Mouse (Mus musculus) heart, embryonic 15.5 days (tissue): ENCODE data around the gene Sorcs2. TPM values are rescaled to one million over a fixed set of nuclear protein-coding genes. Genes with fewer than 3 reads are reported as not detected.

Experiments
- ATAC-seq: fragments of 200-750 bp; cut with Nextera tagmentation; replicated peaks from 2 replicates; pipeline ENCODE4 v1.8.0; 2017; ENCODE audit warnings: low read depth, moderate TSS enrichment; ENCODE audit not compliant: insufficient number of reproducible peaks, insufficient read depth, low FRiP score
- H3K27ac ChIP-seq: fragments of 300-500 bp; sonication (generic); 2 replicates; pipeline ENCODE4 v1.5.1; 2015; ENCODE audit warnings: mild to moderate bottlenecking, inconsistent platforms
- H3K27me3 ChIP-seq: fragments of 300-500 bp; sonication (generic); 2 replicates; pipeline ENCODE4 v1.6.1; 2015; ENCODE audit warnings: inconsistent platforms
- H3K36me3 ChIP-seq: fragments of 300-500 bp; sonication (generic); 2 replicates; pipeline ENCODE4 v1.6.1; 2015; ENCODE audit warnings: mild to moderate bottlenecking, inconsistent platforms
- H3K4me1 ChIP-seq: fragments of 300-500 bp; sonication (generic); replicated peaks from 2 replicates; pipeline ENCODE4 v1.6.1; 2015; ENCODE audit warnings: inconsistent platforms
- H3K4me2 ChIP-seq: fragments of 300-500 bp; sonication (generic); 2 replicates; pipeline ENCODE4 v1.6.1; 2015; ENCODE audit warnings: inconsistent platforms, mild to moderate bottlenecking, moderate library complexity
- H3K4me3 ChIP-seq: fragments of 300-500 bp; sonication (generic); 2 replicates; pipeline ENCODE4 v1.5.1; 2015; ENCODE audit warnings: mild to moderate bottlenecking, inconsistent platforms
- H3K9ac ChIP-seq: fragments of 300-500 bp; sonication (generic); 2 replicates; pipeline ENCODE4 v1.6.1; 2015; ENCODE audit warnings: mild to moderate bottlenecking, inconsistent platforms
- H3K9me3 ChIP-seq: fragments of 300-500 bp; sonication (generic); replicated peaks from 2 replicates; pipeline ENCODE4 v1.6.1; 2016; ENCODE audit warnings: inconsistent platforms
- WGBS: fragments of 180-500 bp; shearing (Covaris S2); methylation state at CpG from one replicate; pipeline ENCODE4 v1.1.7; 2015; ENCODE audit warnings: mixed read lengths; 5-methylcytosine and 5-hydroxymethylcytosine counted together
- polyA plus RNA-seq: library from polyadenylated mRNA; unstranded; fragments of >200 nt; fragmentation: Nextera tagmentation; extraction: Ambion mirVana; gene quantifications from 2 replicates; pipeline ENCODE4 v1.2.1, GENCODE M21; 2015

Sorcs2 gene
- polyA plus RNA-seq, 1 experiment from 2014 or later = 8.6 TPM

GRCm38 (mm10) chr5:36022361-36022760 lies 375.6 kb downstream of the Sorcs2 start:
- Histone ChIP-seq H3K4me3 (no peak overlapping the region), H3K9ac (no peak overlapping the region), H3K9me3 (no peaks in the 10 kb centered on the region), H3K27ac (no peak overlapping the region), H3K4me2 (no peak overlapping the region), H3K4me1 (no peaks in the 10 kb centered on the region), H3K27me3 (no peaks in the 10 kb centered on the region), H3K36me3 (no peaks in the 10 kb centered on the region; the same call in 1 of the 2 replicates)
- no peak for ATAC-seq
- WGBS = 60% methylated on average over 1 of the region's 1 CpGs

GRCm38 (mm10) chr5:36021091-36021490 lies 376.8 kb downstream of the Sorcs2 start:
- 63% methylated on average over 3 of the region's 3 CpGs for WGBS
- H3K9ac ChIP-seq = no peak overlapping the region

GRCm38 (mm10) chr5:36018366-36018765 lies 379.6 kb downstream of the Sorcs2 start:
- Histone ChIP-seq H3K36me3 (no peaks in the 10 kb centered on the region; the same call in 1 of the 2 replicates), H3K4me1 (no peaks in the 10 kb centered on the region), H3K27me3 (no peaks in the 10 kb centered on the region), H3K9ac (no peak overlapping the region), H3K4me2 (no peak overlapping the region), H3K4me3 (no peak overlapping the region), H3K9me3 (no peaks in the 10 kb centered on the region), H3K27ac (no peak overlapping the region)
- ATAC-seq = no peak
- 89% methylated on average over 3 of the region's 3 CpGs for WGBS

More at GRCm38 (mm10) chr5:36021091-36021490, 376.8 kb downstream of the Sorcs2 start:
- no peak for ATAC-seq
- Histone ChIP-seq H3K9me3 (no peaks in the 10 kb centered on the region), H3K36me3 (no peaks in the 10 kb centered on the region; the same call in 1 of the 2 replicates), H3K4me3 (no peak overlapping the region), H3K4me1 (no peaks in the 10 kb centered on the region), H3K27me3 (no peaks in the 10 kb centered on the region), H3K27ac (no peak overlapping the region), H3K4me2 (no peak overlapping the region)

- H3K9me3 ChIP-seq = no peaks in the 10 kb centered on the region
- WGBS = 79% methylated on average over 4 of the region's 4 CpGs
- H3K4me2 ChIP-seq = no peak overlapping the region
- no peak overlapping the region for H3K9ac ChIP-seq
- no peaks in the 10 kb centered on the region for H3K27me3 ChIP-seq
- peaks cover 10% of the 10 kb centered on the region; the same call in 1 of the 2 replicates for H3K4me1 ChIP-seq
- H3K36me3 ChIP-seq = no peaks in the 10 kb centered on the region
- no peak overlapping the region for H3K4me3 ChIP-seq
- ATAC-seq = no peak
- H3K27ac ChIP-seq = no peak overlapping the region
Observed at GRCm38 (mm10) chr5:36009405-36009804, 388.5 kb downstream of the Sorcs2 start.

GRCm38 (mm10) chr5:36007649-36008048 lies 390.3 kb downstream of the Sorcs2 start:
- Histone ChIP-seq H3K27ac (no peak overlapping the region), H3K4me3 (no peak overlapping the region), H3K36me3 (peaks cover under 1% of the 10 kb centered on the region), H3K4me2 (no peak overlapping the region), H3K27me3 (no peaks in the 10 kb centered on the region), H3K9ac (no peak overlapping the region), H3K4me1 (peaks cover 10% of the 10 kb centered on the region; the same call in 1 of the 2 replicates), H3K9me3 (no peaks in the 10 kb centered on the region)
- WGBS = 85% methylated on average over 10 of the region's 10 CpGs
- no peak for ATAC-seq

- peaks cover 11% of the 10 kb centered on the region for H3K36me3 ChIP-seq
- H3K27me3 ChIP-seq = no peaks in the 10 kb centered on the region
- peaks cover 10% of the 10 kb centered on the region; the same call in 1 of the 2 replicates for H3K4me1 ChIP-seq
- no peak overlapping the region for H3K9ac ChIP-seq
- WGBS = 61% methylated on average over 5 of the region's 5 CpGs
- H3K27ac ChIP-seq = no peak overlapping the region
- H3K9me3 ChIP-seq = no peaks in the 10 kb centered on the region
- ATAC-seq = no peak
- H3K4me2 ChIP-seq = no peak overlapping the region
- no peak overlapping the region for H3K4me3 ChIP-seq
Observed at GRCm38 (mm10) chr5:36006586-36006985, 391.4 kb downstream of the Sorcs2 start.

GRCm38 (mm10) chr5:36006106-36006505 lies 391.8 kb downstream of the Sorcs2 start:
- Histone ChIP-seq H3K27me3 (no peaks in the 10 kb centered on the region), H3K27ac (no peak overlapping the region), H3K4me3 (no peak overlapping the region), H3K4me2 (no peak overlapping the region), H3K9ac (no peak overlapping the region), H3K9me3 (no peaks in the 10 kb centered on the region), H3K4me1 (peaks cover 6% of the 10 kb centered on the region; the same call in 1 of the 2 replicates), H3K36me3 (peaks cover 16% of the 10 kb centered on the region)
- no peak for ATAC-seq
- WGBS = 65% methylated on average over 8 of the region's 8 CpGs

GRCm38 (mm10) chr5:36003797-36004196 lies 394.1 kb downstream of the Sorcs2 start:
- Histone ChIP-seq H3K9ac (no peak overlapping the region), H3K4me2 (no peak overlapping the region), H3K36me3 (peaks cover 35% of the 10 kb centered on the region), H3K27ac (no peak overlapping the region), H3K4me3 (no peak overlapping the region), H3K4me1 (no peaks in the 10 kb centered on the region), H3K27me3 (no peaks in the 10 kb centered on the region), H3K9me3 (no peaks in the 10 kb centered on the region)
- 77% methylated on average over 10 of the region's 10 CpGs for WGBS
- no peak for ATAC-seq

- peaks cover 14% of the 10 kb centered on the region for H3K4me1 ChIP-seq
- H3K9me3 ChIP-seq = no peaks in the 10 kb centered on the region
- H3K4me3 ChIP-seq = no peak overlapping the region
- no peak overlapping the region for H3K27ac ChIP-seq
- no peak for ATAC-seq
- H3K9ac ChIP-seq = no peak overlapping the region; the same call in 1 of the 2 replicates
- 81% methylated on average over 11 of the region's 11 CpGs for WGBS
- peaks cover 68% of the 10 kb centered on the region for H3K36me3 ChIP-seq
- no peaks in the 10 kb centered on the region for H3K27me3 ChIP-seq
- no peak overlapping the region for H3K4me2 ChIP-seq
Observed at GRCm38 (mm10) chr5:35989986-35990735, 407.8 kb downstream of the Sorcs2 start.

- H3K9ac ChIP-seq = no peak overlapping the region
- H3K27ac ChIP-seq = no peak overlapping the region
- H3K36me3 ChIP-seq = peaks cover 71% of the 10 kb centered on the region
- H3K4me1 ChIP-seq = peaks cover 20% of the 10 kb centered on the region
- no peaks in the 10 kb centered on the region for H3K27me3 ChIP-seq
- no peak for ATAC-seq
- 83% methylated on average over 6 of the region's 6 CpGs for WGBS
- H3K4me3 ChIP-seq = no peak overlapping the region
- no peak overlapping the region for H3K4me2 ChIP-seq
- no peaks in the 10 kb centered on the region for H3K9me3 ChIP-seq
Observed at GRCm38 (mm10) chr5:35989506-35989905, 408.4 kb downstream of the Sorcs2 start.

GRCm38 (mm10) chr5:35988085-35988484 lies 409.9 kb downstream of the Sorcs2 start:
- no peaks in the 10 kb centered on the region for H3K27me3 ChIP-seq
- no peaks in the 10 kb centered on the region for H3K9me3 ChIP-seq
- whole genome bisulfite sequencing = 91% methylated on average over 8 of the region's 8 CpGs
- no peak overlapping the region for H3K27ac ChIP-seq
- H3K9ac ChIP-seq = no peak overlapping the region
- H3K4me1 ChIP-seq = peaks cover 21% of the 10 kb centered on the region
- peaks cover 71% of the 10 kb centered on the region for H3K36me3 ChIP-seq
- no peak overlapping the region for H3K4me3 ChIP-seq
- H3K4me2 ChIP-seq = no peak overlapping the region
- no peak for ATAC-seq

- peaks cover 63% of the 10 kb centered on the region for H3K36me3 ChIP-seq
- 44% methylated on average over 8 of the region's 8 CpGs for WGBS
- peaks cover 24% of the 10 kb centered on the region for H3K4me1 ChIP-seq
- no peak overlapping the region for H3K4me3 ChIP-seq
- no peaks in the 10 kb centered on the region for H3K27me3 ChIP-seq
- ATAC-seq = no peak; the same call in 1 of the 2 replicates
- no peak overlapping the region for H3K4me2 ChIP-seq
- no peak overlapping the region for H3K9ac ChIP-seq
- peak overlapping the region; percentile 83 for H3K27ac ChIP-seq
- no peaks in the 10 kb centered on the region for H3K9me3 ChIP-seq
Observed at GRCm38 (mm10) chr5:35985611-35986010, 412.3 kb downstream of the Sorcs2 start.
